Mouse (Mus musculus): ENCODE data around the gene Tbc1d10b.

DNA sequence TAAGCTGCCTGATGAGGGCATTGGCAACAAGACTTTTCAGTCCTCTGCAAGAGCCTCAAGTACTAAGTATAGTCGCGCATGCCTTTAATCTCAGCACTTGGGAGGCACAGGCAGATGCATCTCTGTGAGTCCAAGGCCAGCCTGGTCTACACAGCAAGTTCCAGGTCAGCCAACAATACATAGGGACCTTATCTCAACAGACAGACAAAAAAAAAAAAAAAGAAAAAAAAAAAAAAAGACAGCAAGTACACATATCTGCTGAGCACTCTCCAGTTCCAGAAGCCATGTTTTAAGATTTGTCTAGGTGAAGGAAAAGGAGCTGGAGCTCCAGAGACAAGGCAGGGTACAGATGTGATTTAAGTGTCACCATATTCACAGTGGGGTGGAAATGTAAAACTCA lies 47.7 kb upstream of the Tbc1d10b start:
- TF ChIP-seq CTCF (IDR thresholded peaks at IDR 0.05; ENCODE audit: low read depth), result no peak
- TF ChIP-seq EP300 (IDR thresholded peaks at IDR 0.05; ENCODE audit: low read depth), result no peak
